Mouse (Mus musculus) stomach, postnatal 0 days (tissue): Measurements from ENCODE around the gene Olfr455.

ENCODE experiments used
- CTCF ChIP-seq: IDR thresholded peaks from 2 replicates; pipeline ENCODE4 v1.5.1; 2016; ENCODE audit warnings: antibody characterized with exemption, low read depth, mild to moderate bottlenecking, moderate library complexity
- EP300 ChIP-seq: optimal IDR thresholded peaks from 2 replicates; pipeline ENCODE3; 2016; ENCODE audit warnings: antibody characterized with exemption

- TF ChIP-seq CTCF: no peak
- no peak for TF ChIP-seq EP300
Measured at GRCm38 (mm10) chr6:42593138-42593882, 45.9 kb upstream of the Olfr455 start.
